Mouse (Mus musculus): ENCODE measurements around the gene Serpinf1. TPM values are rescaled to one million over a fixed set of nuclear protein-coding genes. Genes with fewer than 3 reads are reported as not detected.
"Not testable (repeated sequence)": the region's sequence is repeated elsewhere in the genome, so short reads cannot be mapped to it uniquely, and the experiment has no call there.

Serpinf1 gene
- total RNA-seq, 1 experiment from 2014 or later: 12.4 TPM

DNA sequence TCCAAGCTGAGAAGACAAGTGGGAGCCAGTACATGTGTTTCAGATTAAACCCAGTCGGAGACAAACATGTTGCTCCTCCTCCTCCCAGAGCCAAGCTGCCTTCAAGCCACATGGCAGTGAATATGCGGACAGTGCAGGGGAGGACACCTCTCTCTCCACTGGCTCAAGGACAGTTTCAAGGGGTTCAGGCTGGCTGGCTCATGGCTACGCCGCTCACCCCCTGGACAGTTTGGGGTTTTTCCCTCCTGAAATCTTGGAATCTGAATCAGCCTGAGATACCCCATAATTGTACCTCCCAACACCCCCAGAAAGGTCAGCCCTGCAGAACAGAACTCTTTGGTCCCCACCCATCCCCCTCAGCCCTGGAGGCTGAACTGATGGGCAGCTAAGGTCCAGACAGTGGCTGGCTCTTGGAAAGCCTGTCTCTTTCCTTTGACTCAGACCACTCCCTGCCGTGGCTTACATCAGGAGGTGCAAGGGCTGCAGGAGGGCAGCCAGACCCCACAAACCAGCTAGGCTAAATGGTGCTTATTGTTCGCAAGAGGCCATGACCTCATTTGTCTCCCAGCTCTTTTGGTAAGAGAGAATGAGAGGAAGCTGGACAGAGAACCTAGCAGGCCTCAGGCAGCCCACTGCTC, 1.0 kb downstream of the Serpinf1 start:
- no peak for DNase-seq

DNA sequence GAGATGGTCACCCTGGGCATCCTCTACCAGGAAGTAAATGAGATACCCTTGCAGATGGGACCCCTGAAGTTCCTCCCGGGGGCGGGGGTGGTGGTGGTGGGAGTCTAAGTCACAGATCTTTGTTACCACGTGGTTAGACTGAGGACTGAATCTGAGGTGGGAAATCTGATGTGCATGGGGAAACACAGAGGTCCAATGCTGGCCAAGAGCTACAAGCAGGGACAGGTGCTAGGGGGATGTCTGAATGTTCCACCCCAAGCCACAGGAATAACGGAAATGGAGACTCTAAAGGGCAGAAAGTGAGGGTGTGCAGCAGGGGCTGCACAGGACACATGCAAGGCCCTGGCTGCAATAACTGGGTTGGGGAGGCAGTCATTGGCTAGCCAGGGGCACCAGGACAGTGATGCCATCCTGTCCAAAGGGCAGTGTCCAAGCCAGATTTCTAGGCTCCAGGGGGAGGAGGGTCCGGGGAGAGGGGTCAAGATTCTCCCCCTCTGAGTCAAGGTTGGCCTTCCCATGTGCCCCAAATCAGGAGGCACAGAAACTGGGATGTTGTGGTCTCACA, 1.6 kb downstream of the Serpinf1 start:
- DNase-seq: no peak

DNA sequence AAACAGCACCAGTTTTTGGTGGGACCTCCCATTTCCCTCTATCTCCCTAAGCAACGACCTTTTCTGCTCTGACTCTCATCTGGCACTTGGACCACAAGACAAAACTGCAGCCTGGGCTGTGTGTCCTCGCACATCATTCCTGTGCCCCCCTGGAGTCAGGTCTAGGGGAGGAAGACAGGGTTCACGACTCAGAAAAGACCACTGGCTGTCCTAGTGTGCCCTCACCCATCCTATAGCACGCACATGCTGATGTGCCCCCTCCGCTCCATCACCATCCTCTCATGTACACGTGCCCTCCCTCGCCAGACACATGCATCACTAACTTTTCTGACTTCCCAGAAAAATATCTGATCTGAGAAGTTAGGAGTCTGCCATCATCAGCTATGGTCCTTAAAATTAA, 2.5 kb downstream of the Serpinf1 start:
- DNase-seq: no peak

DNA sequence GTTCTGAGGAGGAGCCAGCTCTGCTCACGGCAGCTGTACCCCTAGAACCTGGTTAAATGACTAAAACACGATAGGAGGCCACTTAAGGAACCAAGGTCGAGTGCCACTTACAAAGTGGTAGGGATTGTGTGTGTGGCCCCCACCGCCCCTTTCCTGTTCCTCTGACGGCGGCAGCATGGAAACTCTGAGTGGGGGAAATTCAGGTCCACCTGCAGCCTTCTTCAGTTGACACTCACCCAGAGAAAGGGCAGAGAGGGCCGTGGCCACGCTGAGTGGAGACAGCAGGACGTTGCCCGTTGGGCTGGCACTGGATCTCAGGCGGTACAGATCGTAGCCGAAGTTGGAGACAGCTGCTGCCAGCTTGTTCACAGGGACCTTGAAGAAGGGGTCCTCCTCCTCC, 6.5 kb downstream of the Serpinf1 start:
- DNase-seq: no peak

DNA sequence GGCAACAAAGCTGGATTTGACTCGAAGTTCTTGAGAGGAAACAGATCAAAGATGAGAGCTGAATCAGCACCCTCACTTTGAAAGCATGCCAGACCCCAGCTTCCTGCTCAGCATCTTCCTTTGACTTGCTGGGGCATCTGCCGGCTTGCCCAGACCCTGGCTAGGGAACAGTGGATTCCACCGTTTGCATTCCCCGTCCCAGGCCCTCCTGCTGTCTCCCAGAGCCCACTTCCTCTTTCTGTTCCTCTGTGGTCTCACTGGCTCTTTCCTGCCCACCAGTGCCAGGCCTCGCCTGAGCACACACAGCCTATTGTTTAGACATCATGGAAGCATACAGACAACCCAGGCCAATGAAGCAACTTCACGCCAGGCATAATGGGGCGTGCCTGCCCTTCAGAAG, 7.4 kb downstream of the Serpinf1 start:
- DNase-seq: no peak

DNA sequence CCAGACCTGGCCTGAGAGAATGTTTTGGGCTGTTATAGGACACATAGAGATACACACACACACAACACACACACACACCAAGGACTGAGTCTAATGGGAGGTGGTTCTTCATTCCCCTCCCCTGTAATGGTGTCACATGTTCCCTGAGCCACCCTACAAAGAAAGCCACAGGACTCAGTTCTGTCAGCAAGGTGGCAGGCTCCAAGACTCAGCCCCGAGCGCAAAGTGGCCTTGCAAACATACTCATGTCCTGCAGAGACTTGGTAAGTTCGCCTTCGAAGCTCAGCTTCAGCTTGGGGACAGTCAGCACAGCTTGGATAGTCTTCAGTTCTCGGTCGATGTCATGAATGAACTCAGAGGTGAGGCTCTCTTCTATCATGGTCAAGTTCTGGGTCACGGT, 11.9 kb downstream of the Serpinf1 start:
- DNase-seq: no peak

DNA sequence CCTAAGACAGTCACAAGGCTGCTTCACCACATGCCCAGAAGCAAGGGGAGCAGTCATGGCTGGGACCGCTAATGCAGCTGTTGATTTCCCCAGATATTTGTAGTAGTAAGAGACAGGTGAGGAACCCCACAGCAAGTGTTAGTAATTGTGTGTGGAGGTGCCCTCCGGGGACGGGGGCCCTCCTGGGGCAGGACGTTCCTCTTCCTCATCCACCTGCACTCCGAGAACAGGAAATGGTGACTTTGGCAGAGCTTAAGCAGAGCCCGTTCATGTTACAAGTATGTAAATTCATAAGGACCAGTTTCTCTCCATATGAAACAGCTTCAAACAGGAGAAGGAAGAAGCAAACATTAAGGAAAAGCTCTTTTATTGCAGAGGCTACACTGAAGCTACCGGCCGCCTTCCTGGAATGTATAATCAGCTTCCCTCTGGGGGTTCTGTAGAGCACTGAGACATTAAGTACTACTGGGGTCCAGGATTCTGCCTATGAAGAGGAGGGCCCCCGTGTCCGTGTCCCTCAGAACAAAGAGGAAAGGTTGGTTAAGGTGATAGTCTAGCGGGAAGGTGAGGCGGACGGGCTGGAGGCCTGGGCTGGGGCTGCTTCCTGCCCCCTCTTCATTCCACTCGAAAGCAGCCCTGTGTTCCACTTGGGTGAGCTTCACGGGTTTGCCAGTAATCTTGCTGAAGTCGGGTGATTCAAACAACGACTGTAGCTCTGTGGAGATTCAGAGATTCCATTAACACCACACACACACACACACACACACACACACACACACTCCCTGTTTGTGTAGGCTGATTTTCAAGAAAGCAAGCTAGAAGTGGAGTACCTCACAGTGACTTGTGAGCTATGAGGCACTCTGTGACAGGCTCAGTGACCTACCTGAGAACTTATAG, 12.6 kb downstream of the Serpinf1 start:
- no peak for DNase-seq

DNA sequence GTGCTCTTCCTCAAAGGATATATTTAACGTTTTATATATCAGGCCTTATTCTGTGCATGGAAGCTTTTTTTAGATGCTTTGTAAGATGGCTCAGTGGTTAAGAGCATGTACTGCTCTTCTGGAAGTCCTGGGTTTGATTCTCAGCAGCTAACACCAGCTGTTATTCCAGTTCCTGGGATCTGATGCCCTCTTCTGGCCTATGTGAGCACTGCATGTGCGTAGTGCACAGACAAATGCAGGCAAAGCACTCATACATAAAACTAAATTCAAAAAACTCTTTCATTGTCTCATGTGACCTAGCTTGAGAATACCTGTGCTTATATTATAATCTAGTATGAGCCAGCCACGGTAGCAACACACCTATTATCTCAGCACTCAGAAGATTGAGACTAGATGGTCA, 15.6 kb downstream of the Serpinf1 start:
- DNase-seq: peak; percentile 56

DNA sequence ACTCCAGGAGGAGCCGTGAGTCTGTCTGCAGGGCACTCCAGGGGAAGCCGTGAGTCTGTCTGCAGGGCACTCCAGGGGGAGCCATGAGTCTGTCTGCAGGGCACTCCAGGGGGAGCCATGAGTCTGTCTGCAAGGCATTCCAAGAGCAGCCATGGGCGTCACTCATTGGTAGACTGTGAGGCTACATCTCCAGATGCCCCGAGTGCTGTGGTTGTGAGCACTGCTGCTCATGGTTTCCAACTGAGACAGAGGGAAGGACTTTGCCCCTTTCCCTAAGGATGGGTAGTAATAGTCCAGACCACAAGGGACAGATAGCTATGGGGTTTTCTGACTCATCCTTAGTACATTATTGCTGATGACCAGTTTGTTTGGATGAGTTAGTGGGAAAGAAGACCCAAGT, 16.4 kb downstream of the Serpinf1 start:
- no peak for DNase-seq

DNA sequence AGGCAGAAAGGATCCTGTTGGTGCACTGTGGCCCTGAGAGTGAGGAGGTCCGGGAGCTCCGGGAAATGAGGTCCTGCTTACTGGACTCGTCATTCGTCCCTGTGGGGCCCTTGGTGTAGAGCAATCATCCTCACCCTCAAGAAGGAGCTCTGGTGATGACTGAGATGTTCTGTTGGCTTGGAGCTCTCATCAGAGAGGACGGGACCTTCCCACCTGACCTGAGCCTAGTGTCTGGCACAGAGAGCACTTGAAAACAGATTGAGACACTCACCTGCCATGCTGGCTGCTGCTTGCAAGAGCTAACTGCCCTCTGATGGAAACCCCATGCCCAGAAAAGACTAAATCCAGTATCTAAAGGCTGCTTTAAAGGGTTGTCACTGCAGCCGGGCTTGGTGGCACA, 17.7 kb downstream of the Serpinf1 start:
- no peak for DNase-seq

DNA sequence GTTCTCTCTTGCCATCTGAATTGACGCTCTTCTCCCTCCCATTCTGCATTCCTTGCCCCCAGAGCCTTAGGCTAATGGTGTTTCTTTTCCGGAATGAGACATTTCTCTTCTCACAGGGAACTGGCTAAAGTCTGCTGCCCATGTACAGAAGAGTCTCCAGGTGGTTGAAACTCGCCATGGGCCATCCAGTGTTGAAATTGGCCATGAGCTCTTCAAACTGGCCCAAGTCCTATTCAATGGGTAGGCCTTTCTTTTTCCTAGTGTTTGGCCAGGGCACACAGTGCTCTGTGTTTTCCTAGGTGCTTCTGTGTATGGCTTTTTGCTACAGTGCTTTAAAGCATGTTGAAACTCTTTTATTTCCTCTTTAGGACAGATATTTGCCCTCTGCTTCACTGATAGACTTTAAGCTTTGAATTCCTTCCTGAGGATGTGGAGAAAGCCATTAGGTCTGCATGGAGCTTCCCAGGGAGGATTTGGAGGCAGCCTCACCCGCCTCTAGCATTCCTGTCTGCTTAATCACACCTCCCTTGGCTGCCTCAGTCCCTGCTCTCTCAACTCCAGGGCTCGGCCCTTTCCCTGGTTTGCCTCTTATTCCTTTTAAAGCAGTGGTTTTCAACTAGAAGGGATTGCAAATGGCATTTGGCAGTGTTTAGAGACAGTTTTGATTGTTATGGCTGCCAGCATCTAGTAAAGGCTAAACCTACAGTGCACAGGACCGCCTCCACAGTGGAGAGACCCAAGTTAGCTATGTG, 19.0 kb downstream of the Serpinf1 start:
- DNase-seq: peak; percentile 38

DNA sequence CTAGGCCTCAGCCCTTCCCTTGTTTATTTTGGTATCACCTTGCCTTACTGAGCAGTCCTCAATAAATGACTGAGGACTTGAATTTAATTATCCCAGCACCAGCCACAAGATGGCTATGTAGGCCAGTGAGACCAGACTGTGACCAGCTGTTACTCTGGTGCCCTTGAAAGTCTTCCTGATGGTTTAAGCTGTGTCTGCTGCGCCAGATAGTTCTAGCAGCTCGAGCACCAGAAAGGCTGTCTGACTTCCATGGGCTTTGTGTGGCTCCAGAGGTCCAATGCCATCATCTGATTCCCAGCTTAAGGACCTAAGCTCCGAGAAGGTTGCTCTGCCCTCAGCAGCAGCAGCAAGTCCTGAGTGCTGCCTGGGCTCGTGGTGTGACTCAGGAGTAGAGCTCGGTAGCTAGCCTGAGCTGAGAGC, 20.2 kb downstream of the Serpinf1 start:
- no peak for DNase-seq

DNA sequence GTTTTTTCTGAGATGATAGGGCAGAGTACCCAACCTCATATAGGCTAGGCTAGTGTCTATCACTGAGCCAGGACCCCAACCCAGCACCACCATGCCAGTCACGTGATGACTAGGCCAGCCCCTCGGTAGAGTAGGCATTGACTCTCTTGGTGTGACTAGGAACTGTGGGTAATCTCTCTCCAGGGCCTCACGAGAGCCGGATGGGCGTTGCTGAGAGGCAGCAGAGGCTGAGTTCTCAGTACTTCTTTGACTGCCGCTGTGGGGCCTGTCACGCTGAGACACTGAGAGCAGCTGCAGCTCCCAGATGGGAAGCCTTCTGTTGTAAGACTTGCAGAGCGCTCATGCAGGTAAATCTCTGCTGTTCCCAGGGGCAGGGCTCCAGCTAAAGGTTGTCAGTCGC, 22.4 kb downstream of the Serpinf1 start:
- no peak for DNase-seq

DNA sequence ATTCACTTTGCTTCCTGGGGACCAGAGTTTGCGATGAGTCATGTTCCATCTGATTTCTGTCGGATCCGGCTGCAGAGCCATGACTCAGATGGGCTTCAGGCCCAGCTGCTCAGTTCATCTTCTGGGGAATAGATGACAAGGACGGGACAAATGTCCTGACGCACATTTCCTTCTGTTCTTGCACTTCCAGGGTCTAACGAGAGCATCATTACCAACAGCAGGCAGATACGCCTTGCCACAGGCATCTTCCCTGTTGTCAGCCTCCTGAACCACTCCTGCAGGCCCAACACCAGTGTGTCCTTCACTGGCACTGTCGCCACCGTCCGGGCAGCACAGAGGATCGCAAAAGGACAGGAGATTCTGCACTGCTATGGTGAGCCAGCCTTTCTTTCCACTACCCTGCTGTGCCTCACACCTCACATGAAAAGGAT, 23.1 kb downstream of the Serpinf1 start:
- peak; percentile 49 for DNase-seq

DNA sequence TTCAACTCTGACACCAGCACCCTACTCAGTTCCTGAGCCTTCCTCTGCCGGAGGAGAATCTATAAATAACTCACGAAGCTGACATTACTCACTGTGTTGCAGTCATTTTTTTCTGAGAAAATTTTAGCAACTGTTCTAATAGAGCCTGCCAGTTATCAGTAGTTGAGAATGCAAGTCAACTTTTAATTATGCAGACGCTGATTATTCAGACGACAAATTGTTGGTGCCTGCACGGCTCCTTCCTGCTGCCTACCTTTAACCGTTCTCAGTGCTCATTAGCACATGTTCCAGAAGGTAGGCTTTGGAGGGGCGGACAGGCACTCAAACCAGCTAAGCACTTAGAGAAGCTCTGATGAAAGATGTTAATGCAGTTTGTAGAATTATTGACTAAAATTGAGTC, 25.0 kb downstream of the Serpinf1 start:
- no peak for DNase-seq

DNA sequence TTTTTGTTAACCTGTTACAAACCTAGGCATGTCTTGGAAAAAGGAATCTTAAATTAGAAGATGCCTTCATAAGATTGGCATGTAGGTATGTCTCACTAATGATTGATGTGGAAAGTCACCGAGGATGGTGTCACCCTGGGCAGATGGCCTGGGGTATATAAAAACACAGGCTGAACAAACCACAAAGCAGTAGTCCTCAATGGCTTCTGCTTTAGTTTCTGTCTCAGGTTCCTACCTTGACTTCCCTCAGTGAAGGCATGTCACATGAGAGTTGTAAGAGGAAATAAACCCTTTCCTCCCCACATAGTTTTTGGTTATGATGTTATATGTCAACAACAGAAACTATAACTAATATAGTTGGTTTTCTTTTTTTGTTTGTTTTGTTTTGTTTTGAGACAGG, 26.9 kb downstream of the Serpinf1 start:
- no peak for DNase-seq

DNA sequence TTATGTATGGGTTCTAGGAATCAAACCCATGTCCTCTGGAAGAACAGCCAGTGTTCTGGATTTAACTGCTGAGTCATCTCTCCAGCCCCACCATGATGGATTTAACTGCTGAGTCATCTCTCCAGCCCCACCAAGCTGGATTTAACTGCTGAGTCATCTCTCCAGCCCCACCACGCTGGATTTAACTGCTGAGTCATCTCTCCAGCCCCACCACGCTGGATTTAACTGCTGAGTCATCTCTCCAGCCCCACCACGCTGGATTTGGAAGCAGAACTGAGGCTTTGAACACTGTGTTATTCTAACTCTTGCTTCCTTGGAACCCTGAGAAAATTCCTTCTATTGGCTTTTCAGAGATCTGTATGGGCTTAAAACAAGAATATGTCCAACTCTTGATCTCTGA, 39.0 kb downstream of the Serpinf1 start:
- DNase-seq: not testable (repeated sequence)

DNA sequence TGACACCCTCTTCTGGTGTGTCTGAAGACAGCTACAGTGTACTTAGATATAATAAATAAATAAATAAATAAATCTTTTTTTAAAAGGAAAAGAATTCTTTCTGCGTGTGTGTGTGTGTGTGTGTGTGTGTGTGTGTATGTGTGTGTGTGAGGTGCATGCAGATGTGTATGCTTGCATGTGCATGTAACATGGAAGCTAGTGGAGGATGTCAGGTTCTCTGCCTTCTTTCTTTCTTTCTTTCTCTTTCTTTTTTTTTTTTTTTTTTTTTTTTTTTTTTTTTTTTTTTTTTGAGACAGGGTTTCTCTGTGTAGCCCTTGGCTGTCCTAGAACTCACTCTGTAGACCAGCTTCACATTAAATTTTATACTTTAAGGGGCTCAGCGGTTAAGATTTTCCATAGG, 43.7 kb downstream of the Serpinf1 start:
- DNase-seq: not testable (repeated sequence)

DNA sequence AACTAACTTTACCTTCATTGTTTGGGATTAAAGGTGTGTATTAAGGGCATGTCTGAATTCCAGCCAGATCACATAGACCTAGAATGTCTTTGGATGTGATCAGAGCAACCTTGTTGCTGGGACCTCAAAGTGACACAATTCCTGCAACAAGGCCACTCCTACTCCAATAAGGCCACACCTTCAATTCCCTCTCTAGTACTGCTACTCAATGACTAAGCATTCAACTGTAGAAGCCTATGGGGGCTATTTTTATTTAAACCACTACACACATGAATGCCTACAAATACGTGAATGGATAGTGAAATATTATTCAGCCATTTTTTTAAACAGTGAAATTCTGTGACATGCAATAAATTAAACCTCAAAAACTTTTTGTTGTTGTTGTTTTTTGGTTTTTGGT, 45.4 kb downstream of the Serpinf1 start:
- DNase-seq: no peak

All from adrenal gland, postnatal 25 days (tissue).